Mouse (Mus musculus) cortical plate, adult 2 months (tissue): ENCODE data around the gene Ypel2. TPM values are rescaled to one million over a fixed set of nuclear protein-coding genes. Genes with fewer than 3 reads are reported as not detected.

Experiments
- H3K27ac ChIP-seq: fragments of 200-500 bp; 2 replicates; pipeline ENCODE4 v1.5.1; 2012; ENCODE audit warnings: low read length, control low read depth, inconsistent platforms; ENCODE audit not compliant: insufficient read depth
- H3K4me1 ChIP-seq: fragments of 200-500 bp; 2 replicates; pipeline ENCODE4 v1.6.1; 2011; ENCODE audit warnings: low read length; ENCODE audit not compliant: control insufficient read depth, insufficient read depth
- H3K4me3 ChIP-seq: fragments of 200-500 bp; 2 replicates; pipeline ENCODE4 v1.5.1; 2011; ENCODE audit warnings: mild to moderate bottlenecking, low read length, control low read depth; ENCODE audit not compliant: insufficient read depth
- CTCF ChIP-seq: fragments of 200-500 bp; IDR thresholded peaks from 2 replicates; pipeline ENCODE4 v1.5.1; 2011; ENCODE audit warnings: mild to moderate bottlenecking, control low read depth, low read length; ENCODE audit not compliant: insufficient read depth; ENCODE audit errors: extremely low read depth
- POLR2A ChIP-seq: fragments of 200-500 bp; IDR thresholded peaks from 2 replicates; pipeline ENCODE4 v1.6.1; 2011; ENCODE audit warnings: mild to moderate bottlenecking, low read length, control low read depth; ENCODE audit not compliant: insufficient read depth; ENCODE audit errors: extremely low read depth
- polyA plus RNA-seq: library from polyadenylated mRNA; depleted of rRNA; stranded (reverse); fragments of >200 nt; gene quantifications from 2 replicates; pipeline ENCODE4 v1.2.3, GENCODE M21; 2012

Gene Ypel2
- polyA plus RNA-seq, 1 experiment, result 32.6 TPM

DNA sequence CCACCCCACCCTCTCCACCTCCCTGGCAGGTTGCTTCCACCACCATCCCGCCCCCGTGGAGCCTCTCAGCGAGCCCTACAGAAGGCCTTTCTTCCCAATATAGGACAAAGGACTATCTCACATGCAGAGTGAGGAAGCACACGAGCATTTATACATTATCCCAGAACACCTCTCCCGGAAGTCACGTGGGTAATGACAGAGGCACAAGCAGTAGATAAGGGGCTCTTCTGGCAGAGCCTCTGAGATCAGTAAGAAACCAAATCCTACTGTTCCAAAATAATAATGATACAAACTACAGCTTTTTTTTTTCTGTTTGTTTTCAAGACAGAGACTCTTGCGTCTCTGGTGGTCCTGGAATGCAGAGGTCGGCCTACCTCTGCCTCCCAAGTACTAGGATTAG, 51.6 kb downstream of the Ypel2 start:
- Histone ChIP-seq H3K4me1 (peaks cover 13% of the 10 kb centered on the region), H3K27ac (no peak overlapping the region)

DNA sequence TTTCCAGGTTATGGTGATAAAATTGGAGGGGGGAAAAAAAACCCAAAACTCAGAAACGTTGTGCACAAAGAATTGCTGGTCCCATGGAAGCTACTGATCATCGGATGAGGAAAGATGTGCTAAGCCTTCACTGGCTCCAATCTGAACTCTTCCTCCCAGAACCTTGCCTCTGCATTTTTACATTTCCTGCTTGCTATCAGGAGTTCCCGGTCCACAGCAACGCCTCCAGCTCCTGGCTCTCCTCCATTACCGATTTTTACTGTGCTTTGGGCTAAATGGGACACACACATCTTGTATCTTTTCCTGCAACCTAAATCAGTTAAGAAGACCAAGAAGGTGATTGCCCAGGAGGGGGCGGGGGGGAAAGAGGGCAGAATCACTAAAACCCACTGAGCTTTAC, 54.0 kb downstream of the Ypel2 start:
- Histone ChIP-seq H3K4me3 (no peak overlapping the region), H3K27ac (no peak overlapping the region), H3K4me1 (0 out of 2 replicates have a peak, but pooled peaks cover 2% of the 10 kb centered on the region)
- TF ChIP-seq POLR2A (no peak), CTCF (no peak)

More for the DNA sequence above, 51.6 kb downstream of the Ypel2 start:
- H3K4me3 ChIP-seq, result no peak overlapping the region
- no peak for TF ChIP-seq POLR2A
- no peak for TF ChIP-seq CTCF

GRCm38 (mm10) chr11:86938551-86938950, 55.0 kb downstream of the Ypel2 start:
- Histone ChIP-seq H3K4me3 (no peak overlapping the region), H3K27ac (no peak overlapping the region), H3K4me1 (no peaks in the 10 kb centered on the region)
- TF ChIP-seq CTCF, result no peak

DNA sequence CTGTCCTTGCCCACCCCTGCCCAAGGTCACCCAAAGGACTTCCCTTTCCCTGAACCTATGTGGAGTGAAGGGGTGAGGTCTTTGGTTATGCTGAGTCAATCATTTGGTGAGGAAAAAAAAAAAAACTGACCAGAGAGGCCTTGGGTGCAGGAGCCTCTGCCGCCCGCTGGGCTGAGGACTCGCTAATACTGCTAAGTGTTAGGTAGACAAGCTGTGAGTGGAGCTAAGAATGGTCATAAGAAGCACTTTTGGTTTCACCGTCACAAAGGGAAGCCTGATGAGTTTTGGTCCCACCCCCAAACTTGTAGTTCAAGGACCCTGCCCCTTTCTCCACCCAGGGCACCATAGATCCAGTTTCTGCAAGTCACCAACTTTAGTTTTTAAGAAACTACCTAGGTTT, 55.4 kb downstream of the Ypel2 start:
- no peak for TF ChIP-seq POLR2A
- no peak for TF ChIP-seq CTCF
- Histone ChIP-seq H3K4me3 (no peak overlapping the region), H3K4me1 (no peaks in the 10 kb centered on the region), H3K27ac (no peak overlapping the region)

DNA sequence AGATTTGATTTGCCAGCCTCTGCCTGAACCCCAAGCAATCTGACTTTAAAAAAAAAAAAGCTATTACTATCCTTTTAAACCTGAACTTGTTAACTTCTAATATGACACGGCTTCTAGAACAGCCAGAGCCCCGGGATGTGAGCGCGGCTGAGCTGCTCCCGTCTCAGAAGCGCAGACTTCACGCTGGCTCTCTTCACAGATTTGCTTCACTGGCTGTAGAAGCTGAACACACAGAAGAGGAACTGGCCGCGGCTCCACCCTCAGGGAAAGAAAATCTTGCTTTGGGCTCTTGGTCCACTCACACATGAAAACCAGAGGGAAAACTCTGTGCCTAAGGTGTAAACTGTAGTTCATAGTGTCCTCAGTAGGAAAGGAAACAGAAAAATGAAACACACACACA, 56.6 kb downstream of the Ypel2 start:
- TF ChIP-seq POLR2A, result no peak
- no peak overlapping the region for H3K27ac ChIP-seq
- peaks cover under 1% of the 10 kb centered on the region; the same call in 1 of the 2 replicates for H3K4me1 ChIP-seq
- H3K4me3 ChIP-seq, result no peak overlapping the region

GRCm38 (mm10) chr11:86934895-86935294, 58.6 kb downstream of the Ypel2 start:
- H3K4me1 ChIP-seq, result peaks cover 6% of the 10 kb centered on the region; the same call in 1 of the 2 replicates
- TF ChIP-seq CTCF, result no peak
- TF ChIP-seq POLR2A, result no peak
- no peak overlapping the region for H3K27ac ChIP-seq
- H3K4me3 ChIP-seq, result no peak overlapping the region

- H3K27ac ChIP-seq, result no peak overlapping the region
- TF ChIP-seq CTCF (no peak), POLR2A (no peak)
These were observed 61.3 kb downstream of the Ypel2 start for GRCm38 (mm10) chr11:86932201-86932600.

GRCm38 (mm10) chr11:86930636-86931180, 62.8 kb downstream of the Ypel2 start:
- H3K4me3 ChIP-seq, result no peak overlapping the region
- TF ChIP-seq POLR2A (peak; percentile 36; the same call in 1 of the 2 replicates), CTCF (no peak)
- H3K27ac ChIP-seq, result peak overlapping the region; percentile 37; the same call in 1 of the 2 replicates
- peaks cover 6% of the 10 kb centered on the region; the same call in 1 of the 2 replicates for H3K4me1 ChIP-seq

More at GRCm38 (mm10) chr11:86932201-86932600, 61.3 kb downstream of the Ypel2 start:
- peaks cover 6% of the 10 kb centered on the region; the same call in 1 of the 2 replicates for H3K4me1 ChIP-seq
- H3K4me3 ChIP-seq, result no peak overlapping the region

- H3K27ac ChIP-seq, result peak overlapping the region; percentile 37; the same call in 1 of the 2 replicates
- peaks cover 6% of the 10 kb centered on the region; the same call in 1 of the 2 replicates for H3K4me1 ChIP-seq
- no peak for TF ChIP-seq CTCF
- TF ChIP-seq POLR2A, result no peak
- no peak overlapping the region for H3K4me3 ChIP-seq
These were observed 63.5 kb downstream of the Ypel2 start for GRCm38 (mm10) chr11:86929985-86930384.

GRCm38 (mm10) chr11:86929531-86929930, 64.0 kb downstream of the Ypel2 start:
- TF ChIP-seq POLR2A (no peak), CTCF (no peak)
- Histone ChIP-seq H3K27ac (no peak overlapping the region), H3K4me1 (peaks cover 6% of the 10 kb centered on the region; the same call in 1 of the 2 replicates), H3K4me3 (no peak overlapping the region)
